Mouse (Mus musculus) macrophage (primary cell): ENCODE measurements around the gene Dab2ip. TPM values are rescaled to one million over a fixed set of nuclear protein-coding genes. Genes with fewer than 3 reads are reported as not detected.
A peak's percentile ranks its signal among the peaks of the same experiment; 100 is the strongest.

Experiments used
- H3K27ac ChIP-seq: fragments of 350-480 bp; formaldehyde crosslinking; 2 replicates; pipeline ENCODE4 v1.9.0; 2021
- H3K36me3 ChIP-seq: fragments of 350-480 bp; formaldehyde crosslinking; 2 replicates; pipeline ENCODE4 v1.9.0; 2021; ENCODE audit errors: inconsistent target
- H3K4me3 ChIP-seq: fragments of 350-480 bp; formaldehyde crosslinking; 2 replicates; pipeline ENCODE4 v1.9.0; 2021; ENCODE audit errors: inconsistent target
- H3K79me2 ChIP-seq: fragments of 350-480 bp; formaldehyde crosslinking; 2 replicates; pipeline ENCODE4 v1.9.0; 2021; ENCODE audit errors: inconsistent target
- WGBS: methylation state at CpG from one replicate; pipeline ENCODE4 v1.1.7; 2026; ENCODE audit warnings: inconsistent platforms; ENCODE audit not compliant: missing documents; 5-methylcytosine and 5-hydroxymethylcytosine counted together
- polyA plus RNA-seq: library from polyadenylated mRNA; stranded (reverse); fragments of 250-400 nt; gene quantifications from 3 replicates; pipeline ENCODE4 v1.2.4, GENCODE M21; 2018; ENCODE audit warnings: inconsistent platforms

Gene Dab2ip
- polyA plus RNA-seq, 1 experiment from 2014 or later, result 0.14 TPM

DNA sequence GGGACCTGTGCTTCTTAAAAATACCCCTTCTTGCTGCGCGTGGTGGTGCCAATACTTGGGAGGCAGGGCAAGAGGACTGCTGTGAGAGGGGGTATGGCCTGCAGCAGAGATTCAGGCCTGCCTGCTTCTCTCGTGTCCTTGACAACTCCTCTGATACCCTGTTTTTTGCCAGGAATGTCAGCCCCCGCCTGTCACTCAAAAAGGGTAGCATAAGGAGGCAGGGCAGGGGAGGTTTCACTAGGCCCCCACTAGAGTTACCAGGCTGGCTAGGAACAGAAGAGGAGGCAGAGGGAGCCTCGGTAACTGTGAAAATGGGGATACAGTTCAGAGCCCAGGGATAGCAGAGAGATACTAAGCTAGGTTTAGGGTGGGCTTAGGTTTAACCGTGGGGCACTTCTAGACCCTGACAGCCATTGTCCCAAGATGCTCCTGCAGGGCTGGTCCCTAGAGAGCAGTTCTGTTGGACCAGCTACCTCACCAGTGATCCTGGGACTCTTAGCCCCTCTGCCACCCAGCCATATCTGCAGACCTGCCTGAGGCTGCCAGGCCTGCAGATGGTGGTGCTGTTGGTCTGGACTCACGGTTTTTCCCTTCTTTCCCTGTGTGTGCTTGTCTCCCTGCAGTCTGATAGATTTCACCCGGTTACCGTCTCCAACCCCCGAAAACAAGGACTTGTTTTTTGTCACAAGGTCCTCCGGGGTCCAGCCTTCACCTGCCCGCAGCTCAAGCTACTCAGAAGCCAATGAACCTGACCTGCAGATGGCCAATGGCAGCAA lies 161.4 kb downstream of the Dab2ip start:
- Histone ChIP-seq H3K4me3 (no peak overlapping the region), H3K27ac (no peak overlapping the region), H3K79me2 (no peaks in the 10 kb centered on the region), H3K36me3 (no peaks in the 10 kb centered on the region)
- 95% methylated on average over 12 of the region's 12 CpGs for WGBS

DNA sequence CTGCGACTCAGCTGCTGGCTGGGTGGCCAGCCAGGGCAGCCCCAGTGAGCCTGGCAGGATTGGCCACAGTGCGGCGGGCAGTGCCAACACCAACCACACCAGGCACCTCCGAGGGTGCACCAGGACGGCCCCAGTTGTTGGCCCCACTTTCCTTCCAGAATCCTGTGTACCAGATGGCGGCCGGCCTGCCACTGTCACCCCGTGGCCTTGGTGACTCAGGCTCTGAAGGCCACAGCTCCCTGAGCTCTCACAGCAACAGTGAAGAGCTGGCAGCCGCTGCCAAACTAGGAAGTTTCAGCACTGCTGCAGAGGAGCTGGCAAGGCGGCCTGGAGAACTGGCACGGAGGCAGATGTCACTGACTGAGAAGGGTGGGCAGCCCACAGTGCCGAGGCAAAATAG lies 162.0 kb downstream of the Dab2ip start:
- 92% methylated on average over 11 of the region's 12 CpGs for WGBS
- H3K27ac ChIP-seq, result no peak overlapping the region
- no peaks in the 10 kb centered on the region for H3K36me3 ChIP-seq
- H3K4me3 ChIP-seq, result no peak overlapping the region
- H3K79me2 ChIP-seq, result no peaks in the 10 kb centered on the region

- no peak overlapping the region for H3K4me3 ChIP-seq
- H3K27ac ChIP-seq, result no peak overlapping the region
- no peaks in the 10 kb centered on the region for H3K79me2 ChIP-seq
- 96% methylated on average over 12 of the region's 13 CpGs for WGBS
- H3K36me3 ChIP-seq, result no peaks in the 10 kb centered on the region
These were observed 162.5 kb downstream of the Dab2ip start for GRCm38 (mm10) chr2:35720550-35720949.

GRCm38 (mm10) chr2:35720956-35721355 lies 162.9 kb downstream of the Dab2ip start:
- H3K4me3 ChIP-seq, result no peak overlapping the region
- 95% methylated on average over 9 of the region's 9 CpGs for WGBS
- H3K27ac ChIP-seq, result no peak overlapping the region
- no peaks in the 10 kb centered on the region for H3K36me3 ChIP-seq
- H3K79me2 ChIP-seq, result no peaks in the 10 kb centered on the region

DNA sequence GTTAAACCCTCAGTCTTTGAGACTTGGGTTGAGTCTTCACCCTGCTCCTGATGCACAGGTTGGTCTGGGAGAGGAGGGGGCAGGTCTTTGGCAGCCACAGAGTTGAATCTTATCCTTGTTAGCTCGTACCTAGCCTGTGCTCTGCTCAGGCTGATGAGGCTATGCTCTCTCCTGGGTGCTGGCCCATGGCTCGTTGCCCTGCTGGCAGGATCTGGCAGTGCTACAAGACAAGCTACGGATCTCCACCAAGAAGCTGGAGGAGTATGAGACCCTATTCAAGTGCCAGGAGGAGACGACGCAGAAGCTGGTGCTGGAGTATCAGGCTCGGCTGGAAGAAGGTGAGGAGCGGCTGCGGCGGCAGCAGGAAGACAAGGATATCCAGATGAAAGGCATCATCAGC lies 164.8 kb downstream of the Dab2ip start:
- 95% methylated on average over 8 of the region's 9 CpGs for WGBS
- Histone ChIP-seq H3K79me2 (no peaks in the 10 kb centered on the region), H3K27ac (no peak overlapping the region), H3K4me3 (no peak overlapping the region), H3K36me3 (no peaks in the 10 kb centered on the region)

DNA sequence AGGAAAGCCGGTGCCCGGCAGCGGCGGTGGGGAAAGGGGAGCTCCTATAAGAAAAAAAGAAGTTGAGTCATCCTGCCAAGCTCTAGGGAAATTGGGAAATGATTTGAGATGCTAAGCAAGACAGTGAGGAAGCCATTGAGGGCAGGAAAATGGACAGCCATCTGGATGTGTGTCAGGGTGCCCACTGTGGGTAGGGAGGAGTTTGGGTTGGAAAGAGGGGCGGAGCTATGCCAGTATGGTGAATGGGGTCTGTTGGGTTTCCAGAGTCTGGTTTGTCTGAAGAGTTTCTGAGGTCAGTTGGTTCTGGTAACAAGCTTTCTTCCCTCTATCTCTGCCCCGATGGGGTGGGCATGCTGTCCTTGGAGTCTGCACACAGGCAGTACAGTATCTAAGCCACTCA lies 165.2 kb downstream of the Dab2ip start:
- WGBS, result 82% methylated on average over 6 of the region's 6 CpGs
- no peaks in the 10 kb centered on the region for H3K36me3 ChIP-seq
- H3K27ac ChIP-seq, result no peak overlapping the region
- no peak overlapping the region for H3K4me3 ChIP-seq
- H3K79me2 ChIP-seq, result no peaks in the 10 kb centered on the region

DNA sequence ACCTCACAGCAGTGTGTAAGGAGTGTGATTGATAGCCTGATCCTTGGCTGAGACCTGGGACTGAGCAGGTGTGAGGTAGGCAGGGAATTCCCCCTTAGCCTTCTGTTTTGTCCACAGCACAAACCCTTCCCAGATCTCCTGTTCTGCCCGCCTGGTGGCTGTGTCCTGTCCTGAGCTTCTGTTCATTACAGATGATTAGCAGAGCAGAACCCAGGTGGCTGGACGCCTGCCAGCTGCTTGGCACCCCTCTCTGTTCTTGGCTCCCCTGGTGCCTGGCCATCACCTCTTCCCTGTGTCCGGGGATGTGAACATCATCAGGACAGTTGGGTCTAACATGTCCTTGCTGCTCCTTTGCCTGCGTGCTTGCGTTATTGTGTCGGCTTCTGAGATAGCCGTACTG lies 165.6 kb downstream of the Dab2ip start:
- Histone ChIP-seq H3K4me3 (no peak overlapping the region), H3K36me3 (no peaks in the 10 kb centered on the region), H3K27ac (no peak overlapping the region), H3K79me2 (no peaks in the 10 kb centered on the region)
- WGBS, result 97% methylated on average over 7 of the region's 7 CpGs

- H3K79me2 ChIP-seq, result no peaks in the 10 kb centered on the region
These were observed 170.6 kb downstream of the Dab2ip start for GRCm38 (mm10) chr2:35728633-35729032.

GRCm38 (mm10) chr2:35729077-35730065 lies 171.3 kb downstream of the Dab2ip start:
- no peak overlapping the region for H3K4me3 ChIP-seq

More at GRCm38 (mm10) chr2:35728633-35729032, 170.6 kb downstream of the Dab2ip start:
- WGBS, result 28% methylated on average over 5 of the region's 5 CpGs
- Histone ChIP-seq H3K27ac (peak overlapping the region; percentile 57), H3K4me3 (no peak overlapping the region), H3K36me3 (no peaks in the 10 kb centered on the region)

DNA sequence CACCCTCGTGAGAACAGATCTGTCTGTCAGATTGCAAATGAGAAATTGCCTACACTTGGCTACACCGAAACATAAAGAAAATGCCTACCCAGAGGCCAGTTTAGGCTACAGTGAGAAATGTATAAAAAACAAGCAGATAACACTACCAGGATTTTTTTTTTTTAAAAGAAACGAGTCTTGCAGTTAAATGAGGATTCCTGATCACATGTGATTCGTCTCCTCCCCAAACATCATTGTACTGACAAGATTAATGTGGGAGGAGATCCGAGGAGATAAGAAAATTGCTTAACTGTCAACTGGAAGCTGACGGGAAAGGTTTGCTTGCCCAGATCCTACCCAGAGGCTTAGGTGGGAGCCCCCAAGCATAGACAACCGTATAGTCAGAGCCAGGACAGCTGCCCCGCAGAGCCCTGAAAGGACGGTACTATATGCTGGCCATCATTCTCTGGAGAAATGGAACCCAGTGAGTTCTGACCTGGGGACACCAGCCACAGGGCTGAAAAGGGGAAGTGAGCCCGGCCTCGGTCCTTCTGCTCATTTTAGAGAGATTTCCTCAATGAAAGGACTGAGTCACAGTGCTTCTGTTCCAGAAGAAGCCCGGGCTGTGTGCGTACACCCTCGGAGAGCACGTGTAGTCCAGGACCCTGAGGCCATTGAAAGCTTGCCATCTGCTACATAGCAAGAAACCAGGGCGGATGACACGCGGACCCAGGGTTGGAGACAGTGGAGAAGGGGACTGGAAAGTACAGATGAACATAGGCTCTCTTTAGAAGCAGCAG lies 173.8 kb downstream of the Dab2ip start:
- Histone ChIP-seq H3K4me3 (no peak overlapping the region), H3K27ac (peak overlapping the region; percentile 55), H3K79me2 (no peaks in the 10 kb centered on the region), H3K36me3 (no peaks in the 10 kb centered on the region)
- 12% methylated on average over 18 of the region's 18 CpGs for WGBS

More at GRCm38 (mm10) chr2:35729077-35730065, 171.3 kb downstream of the Dab2ip start:
- WGBS, result 54% methylated on average over 15 of the region's 16 CpGs
- Histone ChIP-seq H3K79me2 (no peaks in the 10 kb centered on the region), H3K27ac (peak overlapping the region; percentile 57), H3K36me3 (no peaks in the 10 kb centered on the region)

GRCm38 (mm10) chr2:35735001-35735400 lies 176.9 kb downstream of the Dab2ip start:
- Histone ChIP-seq H3K27ac (no peak overlapping the region), H3K79me2 (no peaks in the 10 kb centered on the region), H3K36me3 (no peaks in the 10 kb centered on the region), H3K4me3 (no peak overlapping the region)
- 92% methylated on average over 2 of the region's 2 CpGs for WGBS

DNA sequence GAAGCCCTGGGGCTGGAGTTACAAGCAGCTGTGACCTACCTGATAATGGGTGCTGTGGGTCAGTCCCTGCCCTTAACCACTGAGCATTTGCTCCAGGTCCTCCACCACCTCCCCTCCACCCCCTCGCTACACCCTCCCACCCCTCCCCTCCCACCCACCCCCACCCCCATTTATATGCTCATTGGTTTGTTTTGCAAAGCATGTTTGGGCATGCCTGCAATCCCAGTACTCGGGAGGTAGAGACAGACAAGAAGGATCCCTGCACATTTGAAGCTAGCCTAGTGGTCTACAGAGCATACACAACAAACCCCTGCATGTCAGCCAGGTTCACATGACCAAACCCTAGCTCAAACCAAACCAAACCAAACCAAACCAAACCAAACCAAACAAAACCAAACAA lies 178.0 kb downstream of the Dab2ip start:
- no peaks in the 10 kb centered on the region for H3K79me2 ChIP-seq
- 100% methylated on average over 1 of the region's 2 CpGs for WGBS
- H3K4me3 ChIP-seq, result no peak overlapping the region
- no peaks in the 10 kb centered on the region for H3K36me3 ChIP-seq
- no peak overlapping the region for H3K27ac ChIP-seq

DNA sequence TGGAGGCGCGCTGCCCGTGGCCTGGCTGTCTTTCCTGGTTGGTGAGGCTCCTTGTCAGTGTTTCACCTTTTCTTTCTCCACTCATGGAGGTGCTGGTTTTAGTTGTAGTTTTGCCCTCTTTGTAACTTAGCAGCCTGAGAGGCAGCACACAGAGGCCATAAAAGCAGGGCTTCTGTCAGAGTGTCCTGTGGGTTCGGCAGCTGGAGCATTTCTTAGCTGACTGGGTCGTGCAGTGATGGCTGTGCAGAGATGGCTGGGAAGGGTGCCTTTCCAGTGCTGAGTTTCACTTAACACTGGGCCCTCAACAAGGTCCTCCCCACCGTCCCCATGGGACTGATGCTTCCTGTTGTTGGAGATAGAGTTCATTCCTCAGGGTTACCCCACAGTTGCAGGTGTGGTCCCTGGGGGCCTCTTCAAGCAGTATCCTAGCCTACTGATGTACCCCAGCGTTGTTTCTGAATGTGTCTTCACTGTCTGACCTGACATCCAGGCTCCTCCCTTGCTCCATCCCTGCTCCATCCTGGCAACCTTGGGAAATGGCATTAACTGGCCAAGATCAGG lies 179.5 kb downstream of the Dab2ip start:
- Histone ChIP-seq H3K79me2 (no peaks in the 10 kb centered on the region), H3K36me3 (no peaks in the 10 kb centered on the region), H3K27ac (no peak overlapping the region), H3K4me3 (no peak overlapping the region)
- WGBS, result 85% methylated on average over 7 of the region's 7 CpGs

- H3K4me3 ChIP-seq, result no peak overlapping the region
- 87% methylated on average over 13 of the region's 13 CpGs for WGBS
- no peaks in the 10 kb centered on the region for H3K36me3 ChIP-seq
- H3K27ac ChIP-seq, result no peak overlapping the region
- no peaks in the 10 kb centered on the region for H3K79me2 ChIP-seq
These were observed 181.7 kb downstream of the Dab2ip start for GRCm38 (mm10) chr2:35739669-35740254.
